Mouse (Mus musculus) kidney, adult 8-10 months (tissue): ENCODE measurements around the gene Tnrc18.

Experiments used
- DNase-seq, 2 experiments: peaks; one replicate each; pipeline ENCODE4 v3.0.0; 2022

Gene Tnrc18

DNA sequence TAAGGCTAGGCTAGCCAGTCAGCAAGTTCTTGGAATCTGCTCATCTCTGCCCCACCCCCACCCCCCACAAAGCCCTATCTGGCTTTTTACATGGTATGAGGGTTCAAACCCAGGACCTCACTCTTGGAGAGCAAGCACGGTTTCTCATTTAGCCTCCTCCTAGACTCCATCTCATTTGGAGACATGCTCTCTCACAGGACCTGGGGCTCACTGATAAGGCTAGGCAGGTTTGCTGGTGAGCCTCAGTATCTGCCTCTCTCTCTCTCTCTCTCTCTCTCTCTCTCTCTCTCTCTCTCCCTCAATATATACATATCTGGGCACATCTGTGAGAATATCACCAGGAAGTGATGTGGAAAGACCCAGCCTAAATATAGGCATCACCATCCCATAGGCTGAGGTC, 138.4 kb downstream of the Tnrc18 start:
- no peak for DNase-seq

DNA sequence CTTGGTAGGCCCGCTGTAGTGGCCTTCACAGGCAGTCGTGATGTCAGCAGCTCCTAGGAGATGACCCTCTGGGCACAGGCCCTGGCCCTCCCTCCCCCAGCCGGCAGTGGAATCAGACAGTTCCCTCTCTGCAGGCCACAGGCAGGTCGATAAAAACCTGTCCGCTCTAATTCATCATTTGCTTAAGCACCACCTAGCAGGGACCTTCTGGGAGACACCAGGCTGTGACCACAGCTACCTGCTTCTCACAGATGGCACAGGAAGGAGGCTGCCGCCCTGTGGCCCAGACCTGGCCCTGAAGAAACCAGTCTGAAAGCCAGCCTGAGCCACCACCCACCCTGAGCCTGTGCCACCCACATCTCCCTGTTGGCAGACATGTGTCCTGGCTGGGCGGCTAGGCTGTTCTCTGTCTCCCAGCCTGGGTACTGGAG, 139.3 kb downstream of the Tnrc18 start:
- no peak for DNase-seq
